Mouse (Mus musculus): ENCODE measurements around the gene Ddx6. TPM values are rescaled to one million over a fixed set of nuclear protein-coding genes. Genes with fewer than 3 reads are reported as not detected.

Ddx6 gene
- 11.9 and 13.8 TPM in 2 replicates for polyA plus RNA-seq (2014; fragmentation: Nextera tagmentation; extraction: Ambion mirVana)

DNA sequence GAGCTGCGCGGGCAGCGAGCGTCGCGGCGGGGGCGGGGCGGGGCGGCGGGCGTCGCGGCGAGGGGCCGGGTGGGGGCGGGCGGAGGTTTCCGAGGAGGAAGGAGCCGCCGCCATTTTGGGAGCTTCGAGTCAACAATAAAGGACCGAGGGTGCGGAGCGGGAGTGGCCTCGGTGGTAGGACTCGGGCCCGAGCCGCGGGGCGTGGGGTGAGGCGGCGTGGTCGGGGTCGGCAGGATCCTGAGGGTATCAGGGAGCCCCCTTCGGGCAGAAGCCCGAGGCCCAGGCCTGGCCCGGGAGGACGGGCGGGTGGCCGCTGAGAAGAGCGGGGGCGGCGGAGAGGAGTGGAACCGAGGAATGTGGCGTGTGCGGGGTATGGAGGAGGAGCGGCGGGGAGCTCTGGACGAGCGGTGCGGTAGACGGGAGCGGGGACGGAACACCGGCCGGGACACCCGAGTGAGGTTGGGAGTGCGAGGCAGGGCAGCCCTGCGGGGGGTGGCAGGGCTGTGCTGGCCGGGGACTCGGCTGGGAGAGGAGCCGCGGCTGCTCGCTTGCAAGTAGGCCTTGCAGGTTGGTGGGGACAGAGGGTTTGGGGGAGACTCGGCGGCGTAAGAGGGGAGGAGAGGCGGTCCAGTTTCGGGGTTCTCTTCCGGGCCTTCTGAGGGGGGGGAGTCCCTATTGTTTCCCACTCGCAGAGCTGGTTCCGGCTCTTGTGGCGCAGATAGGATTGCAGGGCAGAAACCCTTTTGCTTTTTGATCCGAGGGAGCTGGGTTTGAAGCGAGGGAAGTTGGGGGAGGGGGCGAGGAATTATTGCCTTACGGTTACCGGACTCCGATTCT, at the start of gene Ddx6:
TSS of gene Ddx6 (plus strand) at position 114 of the 837 bp plus-strand sequence.
- Histone ChIP-seq H3K27me3 (ENCODE audit: control insufficient read depth, insufficient read depth, low read length) (no peaks in the 10 kb centered on the region), H3K36me3 (ENCODE audit: control insufficient read depth, insufficient read depth, low read length) (peaks cover 13% of the 10 kb centered on the region; the same call in 1 of the 2 replicates), H3K27ac (ENCODE audit: low read depth, low read length) (peak within 1 kb of the TSS; percentile 98), H3K9ac (ENCODE audit: low read length) (peak within 1 kb of the TSS; percentile 100), H3K9me3 (ENCODE audit: control insufficient read depth, low read length) (no peaks in the 10 kb centered on the region), H3K4me3 (ENCODE audit: low read depth, low read length) (peak within 1 kb of the TSS; percentile 98), H3K4me1 (ENCODE audit: control insufficient read depth, insufficient read depth, low read length) (peaks cover 23% of the 10 kb centered on the region), H3K4me2 (peak within 1 kb of the TSS; percentile 65)
- DNase-seq (ENCODE audit: low spot score, missing footprints) (peak; percentile 97), ATAC-seq (ENCODE audit: low FRiP score) (peak; percentile 80)
- under 1% methylated on average over 60 of the region's 80 CpGs for WGBS

DNA sequence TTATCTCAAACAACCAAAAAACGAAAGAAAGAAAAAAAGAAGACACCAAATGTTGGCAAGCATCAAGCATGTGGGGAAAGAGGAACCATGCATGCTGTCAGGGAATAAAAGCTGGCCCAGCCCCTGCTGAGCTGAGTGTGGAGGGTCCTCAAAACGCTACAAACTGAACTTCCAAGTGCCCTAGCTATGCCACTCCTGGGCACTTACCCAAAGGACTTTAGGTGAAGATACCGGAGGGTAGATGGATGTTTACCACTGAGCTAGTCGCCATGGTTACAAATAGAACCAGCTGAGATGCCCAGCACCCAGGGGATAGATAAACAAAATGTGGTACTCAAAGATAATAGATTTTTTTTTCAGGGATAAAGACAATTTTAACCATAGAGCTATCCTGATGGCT, 43.1 kb upstream of the Ddx6 start, which contains the start of gene Cxcr5:
TSS of gene Cxcr5 (minus strand) at position 281 of the 400 bp plus-strand sequence.
- no peak within 1 kb of the TSS for H3K4me2 ChIP-seq
- no peak within 1 kb of the TSS for H3K9ac ChIP-seq (ENCODE audit: low read length)
- H3K27me3 ChIP-seq (ENCODE audit: control insufficient read depth, insufficient read depth, low read length), result no peaks in the 10 kb centered on the region
- H3K4me3 ChIP-seq (ENCODE audit: low read depth, low read length), result no peak within 1 kb of the TSS
- peaks cover 5% of the 10 kb centered on the region; the same call in 1 of the 2 replicates for H3K4me1 ChIP-seq (ENCODE audit: control insufficient read depth, insufficient read depth, low read length)
- 72% methylated on average over 4 of the region's 4 CpGs for WGBS
- no peaks in the 10 kb centered on the region for H3K36me3 ChIP-seq (ENCODE audit: control insufficient read depth, insufficient read depth, low read length)
- DNase-seq (ENCODE audit: low spot score, missing footprints), result peak; percentile 86
- no peaks in the 10 kb centered on the region for H3K9me3 ChIP-seq (ENCODE audit: control insufficient read depth, low read length)
- no peak within 1 kb of the TSS for H3K27ac ChIP-seq (ENCODE audit: low read depth, low read length)
- no peak for ATAC-seq (ENCODE audit: low FRiP score)

DNA sequence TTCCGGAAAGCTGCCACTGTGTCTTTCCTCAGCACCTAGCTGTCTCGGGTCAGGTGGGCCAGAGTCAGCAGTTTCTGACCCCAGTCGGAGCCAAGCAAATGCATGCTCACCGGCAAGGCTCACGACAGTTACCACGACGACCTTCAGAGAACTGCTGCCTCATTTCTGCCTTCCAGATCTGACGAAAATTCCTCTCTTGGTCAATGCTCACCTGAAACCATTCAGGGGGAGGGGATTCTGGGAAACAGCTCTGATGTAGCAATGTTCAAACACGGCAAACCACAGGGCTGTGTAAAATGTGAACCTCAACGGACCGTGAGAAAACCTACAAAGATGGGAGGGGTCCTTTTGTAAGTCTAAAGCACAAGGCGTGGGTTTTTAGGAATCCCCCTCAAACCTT, 41.8 kb upstream of the Ddx6 start:
- H3K36me3 ChIP-seq (ENCODE audit: control insufficient read depth, insufficient read depth, low read length), result no peaks in the 10 kb centered on the region
- no peaks in the 10 kb centered on the region for H3K9me3 ChIP-seq (ENCODE audit: control insufficient read depth, low read length)
- H3K4me2 ChIP-seq, result no peak overlapping the region
- 57% methylated on average over 12 of the region's 12 CpGs for WGBS
- H3K27ac ChIP-seq (ENCODE audit: low read depth, low read length), result no peak overlapping the region
- H3K4me3 ChIP-seq (ENCODE audit: low read depth, low read length), result no peak overlapping the region
- DNase-seq (ENCODE audit: low spot score, missing footprints) (no peak), ATAC-seq (ENCODE audit: low FRiP score) (no peak)
- no peaks in the 10 kb centered on the region for H3K27me3 ChIP-seq (ENCODE audit: control insufficient read depth, insufficient read depth, low read length)
- H3K4me1 ChIP-seq (ENCODE audit: control insufficient read depth, insufficient read depth, low read length), result peaks cover 5% of the 10 kb centered on the region; the same call in 1 of the 2 replicates
- H3K9ac ChIP-seq (ENCODE audit: low read length), result no peak overlapping the region

DNA sequence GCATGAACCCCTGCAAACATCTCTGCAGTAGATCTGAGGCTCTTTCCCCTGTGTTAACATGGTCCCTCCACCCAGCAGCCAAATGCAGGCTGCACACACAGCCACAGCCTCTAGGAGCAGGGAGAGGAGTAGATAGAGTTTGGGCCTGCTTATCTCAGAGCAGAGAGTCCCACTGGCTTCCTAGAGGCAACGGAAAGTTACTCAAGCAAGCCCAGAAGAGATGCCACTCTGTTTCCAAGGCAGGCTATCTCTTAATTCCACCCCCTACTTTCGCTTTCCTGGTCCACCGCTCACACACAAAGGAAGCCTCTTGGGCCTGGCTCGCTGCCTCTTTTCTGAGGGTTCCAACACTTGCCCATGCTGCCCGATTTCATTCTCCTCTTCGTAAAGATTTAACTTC, 39.3 kb upstream of the Ddx6 start:
- no peaks in the 10 kb centered on the region for H3K9me3 ChIP-seq (ENCODE audit: control insufficient read depth, low read length)
- H3K27ac ChIP-seq (ENCODE audit: low read depth, low read length), result no peak overlapping the region
- no peaks in the 10 kb centered on the region for H3K36me3 ChIP-seq (ENCODE audit: control insufficient read depth, insufficient read depth, low read length)
- DNase-seq (ENCODE audit: low spot score, missing footprints), result no peak
- no peaks in the 10 kb centered on the region for H3K27me3 ChIP-seq (ENCODE audit: control insufficient read depth, insufficient read depth, low read length)
- H3K4me1 ChIP-seq (ENCODE audit: control insufficient read depth, insufficient read depth, low read length), result peaks cover 5% of the 10 kb centered on the region; the same call in 1 of the 2 replicates
- ATAC-seq (ENCODE audit: low FRiP score), result no peak
- H3K4me2 ChIP-seq, result no peak overlapping the region
- WGBS, result 18% methylated on average over 6 of the region's 6 CpGs
- H3K4me3 ChIP-seq (ENCODE audit: low read depth, low read length), result no peak overlapping the region
- H3K9ac ChIP-seq (ENCODE audit: low read length), result no peak overlapping the region

DNA sequence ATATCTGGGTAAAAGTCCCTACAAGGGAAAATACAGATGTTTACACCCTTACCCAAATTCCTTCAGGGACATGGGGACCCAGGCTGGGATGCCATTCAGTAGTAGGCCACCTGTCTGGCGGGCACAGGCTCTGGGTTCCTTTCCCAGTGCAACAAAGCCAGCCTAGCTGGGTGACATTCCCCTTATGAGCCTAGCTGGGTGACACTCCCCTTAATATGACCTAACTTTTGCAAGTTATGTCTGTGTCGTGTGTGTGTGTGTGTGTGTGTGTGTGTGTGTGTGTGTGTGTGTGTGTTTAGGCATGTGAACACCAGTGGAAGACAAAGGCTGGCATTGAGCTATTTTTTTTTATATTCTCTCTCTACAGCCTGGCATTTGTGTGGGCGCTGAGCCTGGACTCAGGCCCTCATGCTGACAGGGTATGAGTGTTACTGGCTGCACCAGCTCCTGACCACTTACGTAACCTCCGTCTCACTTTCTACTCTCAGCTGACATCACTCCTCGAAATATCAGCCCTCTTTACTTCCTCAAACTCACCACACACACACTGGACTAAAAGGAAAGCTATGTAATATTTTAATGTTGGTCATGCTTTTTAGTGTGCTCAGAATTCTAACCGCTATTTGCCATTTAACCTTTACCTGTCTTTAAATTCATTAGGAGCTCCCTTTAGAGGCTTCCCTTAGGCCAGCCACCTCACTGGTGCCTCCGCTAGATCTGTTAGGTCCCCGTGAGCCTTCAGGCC, 37.2 kb upstream of the Ddx6 start:
- 83% methylated on average over 9 of the region's 9 CpGs for WGBS
- Histone ChIP-seq H3K36me3 (ENCODE audit: control insufficient read depth, insufficient read depth, low read length) (no peaks in the 10 kb centered on the region), H3K9ac (ENCODE audit: low read length) (no peak overlapping the region), H3K4me1 (ENCODE audit: control insufficient read depth, insufficient read depth, low read length) (peaks cover 5% of the 10 kb centered on the region; the same call in 1 of the 2 replicates), H3K4me3 (ENCODE audit: low read depth, low read length) (no peak overlapping the region), H3K4me2 (no peak overlapping the region), H3K9me3 (ENCODE audit: control insufficient read depth, low read length) (no peaks in the 10 kb centered on the region), H3K27me3 (ENCODE audit: control insufficient read depth, insufficient read depth, low read length) (no peaks in the 10 kb centered on the region), H3K27ac (ENCODE audit: low read depth, low read length) (no peak overlapping the region)
- ATAC-seq (ENCODE audit: low FRiP score), result no peak
- DNase-seq (ENCODE audit: low spot score, missing footprints), result no peak

DNA sequence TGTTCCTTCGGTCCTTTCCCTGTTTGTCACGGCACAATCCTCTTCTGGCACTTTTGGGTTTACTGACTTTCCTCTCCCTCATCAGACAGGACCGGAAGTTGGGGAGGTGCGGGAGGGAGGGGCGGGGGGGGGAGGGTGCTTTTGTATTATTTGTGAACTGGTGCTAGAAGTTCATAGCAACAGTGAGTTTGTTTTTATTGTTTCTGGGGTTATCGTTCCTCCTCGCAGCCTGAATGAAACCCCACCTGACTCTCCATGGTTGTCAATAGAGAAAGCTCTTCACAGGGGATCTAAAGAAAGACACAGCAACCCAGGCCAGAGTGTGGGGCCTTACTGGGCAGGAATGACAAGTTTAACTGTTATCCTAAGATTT, 36.6 kb upstream of the Ddx6 start:
- H3K27me3 ChIP-seq (ENCODE audit: control insufficient read depth, insufficient read depth, low read length), result no peaks in the 10 kb centered on the region
- no peak for ATAC-seq (ENCODE audit: low FRiP score)
- no peak overlapping the region for H3K4me2 ChIP-seq
- H3K9ac ChIP-seq (ENCODE audit: low read length), result no peak overlapping the region
- DNase-seq (ENCODE audit: low spot score, missing footprints), result no peak
- no peak overlapping the region for H3K27ac ChIP-seq (ENCODE audit: low read depth, low read length)
- no peaks in the 10 kb centered on the region for H3K9me3 ChIP-seq (ENCODE audit: control insufficient read depth, low read length)
- peaks cover 5% of the 10 kb centered on the region; the same call in 1 of the 2 replicates for H3K4me1 ChIP-seq (ENCODE audit: control insufficient read depth, insufficient read depth, low read length)
- H3K36me3 ChIP-seq (ENCODE audit: control insufficient read depth, insufficient read depth, low read length), result no peaks in the 10 kb centered on the region
- 37% methylated on average over 7 of the region's 7 CpGs for WGBS
- no peak overlapping the region for H3K4me3 ChIP-seq (ENCODE audit: low read depth, low read length)

DNA sequence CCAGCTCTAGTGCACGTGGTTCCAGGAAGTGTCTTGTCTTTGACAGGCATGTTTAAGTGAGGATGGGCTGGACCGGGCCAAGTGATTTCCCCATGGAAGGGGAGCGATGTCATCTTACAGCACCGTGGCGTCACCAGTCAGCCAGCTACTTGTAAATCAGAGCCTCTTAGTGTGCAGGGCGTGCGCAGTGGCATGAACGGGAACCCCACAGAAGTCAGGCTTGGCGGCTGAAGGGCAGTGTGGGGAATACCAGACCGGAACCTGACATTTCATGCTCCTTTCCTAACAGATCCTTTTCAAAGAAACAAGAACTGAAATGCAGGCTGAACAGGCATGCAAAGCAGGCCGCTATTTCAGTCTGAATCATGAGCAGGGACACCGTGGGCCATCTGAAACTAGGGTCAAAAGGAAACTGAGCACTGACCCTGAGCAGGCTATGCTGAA, 33.7 kb upstream of the Ddx6 start:
- H3K4me3 ChIP-seq (ENCODE audit: low read depth, low read length), result no peak overlapping the region
- DNase-seq (ENCODE audit: low spot score, missing footprints) (no peak), ATAC-seq (ENCODE audit: low FRiP score) (no peak)
- H3K4me2 ChIP-seq, result no peak overlapping the region
- H3K9ac ChIP-seq (ENCODE audit: low read length), result no peak overlapping the region
- 87% methylated on average over 12 of the region's 12 CpGs for WGBS
- H3K4me1 ChIP-seq (ENCODE audit: control insufficient read depth, insufficient read depth, low read length), result no peaks in the 10 kb centered on the region; the same call in 1 of the 2 replicates
- no peak overlapping the region for H3K27ac ChIP-seq (ENCODE audit: low read depth, low read length)
- no peaks in the 10 kb centered on the region for H3K27me3 ChIP-seq (ENCODE audit: control insufficient read depth, insufficient read depth, low read length)
- H3K36me3 ChIP-seq (ENCODE audit: control insufficient read depth, insufficient read depth, low read length), result no peaks in the 10 kb centered on the region
- H3K9me3 ChIP-seq (ENCODE audit: control insufficient read depth, low read length), result no peaks in the 10 kb centered on the region

DNA sequence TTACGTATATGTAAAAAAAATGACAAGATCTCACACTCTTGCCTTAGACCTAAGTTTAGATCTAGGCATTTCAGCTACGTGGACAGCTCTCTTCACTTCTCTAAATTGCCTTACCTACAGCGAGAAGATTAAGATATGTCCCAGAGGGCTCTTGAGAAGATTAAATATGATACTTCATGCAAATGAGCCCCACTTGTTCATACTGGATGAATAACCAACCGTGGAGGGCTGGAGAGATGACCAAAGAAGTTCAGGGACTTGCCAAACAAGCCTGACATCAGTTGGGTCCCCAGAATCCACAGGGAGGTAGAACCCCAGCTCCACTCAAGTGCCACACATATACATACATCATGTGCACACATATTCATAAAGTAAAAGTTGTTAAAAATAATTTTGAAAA, 31.4 kb upstream of the Ddx6 start:
- 83% methylated on average over 4 of the region's 4 CpGs for WGBS
- Histone ChIP-seq H3K9me3 (ENCODE audit: control insufficient read depth, low read length) (no peaks in the 10 kb centered on the region), H3K4me1 (ENCODE audit: control insufficient read depth, insufficient read depth, low read length) (no peaks in the 10 kb centered on the region), H3K4me2 (no peak overlapping the region), H3K9ac (ENCODE audit: low read length) (no peak overlapping the region), H3K27ac (ENCODE audit: low read depth, low read length) (no peak overlapping the region), H3K4me3 (ENCODE audit: low read depth, low read length) (no peak overlapping the region), H3K36me3 (ENCODE audit: control insufficient read depth, insufficient read depth, low read length) (no peaks in the 10 kb centered on the region), H3K27me3 (ENCODE audit: control insufficient read depth, insufficient read depth, low read length) (no peaks in the 10 kb centered on the region)
- no peak for ATAC-seq (ENCODE audit: low FRiP score)
- DNase-seq (ENCODE audit: low spot score, missing footprints), result no peak

DNA sequence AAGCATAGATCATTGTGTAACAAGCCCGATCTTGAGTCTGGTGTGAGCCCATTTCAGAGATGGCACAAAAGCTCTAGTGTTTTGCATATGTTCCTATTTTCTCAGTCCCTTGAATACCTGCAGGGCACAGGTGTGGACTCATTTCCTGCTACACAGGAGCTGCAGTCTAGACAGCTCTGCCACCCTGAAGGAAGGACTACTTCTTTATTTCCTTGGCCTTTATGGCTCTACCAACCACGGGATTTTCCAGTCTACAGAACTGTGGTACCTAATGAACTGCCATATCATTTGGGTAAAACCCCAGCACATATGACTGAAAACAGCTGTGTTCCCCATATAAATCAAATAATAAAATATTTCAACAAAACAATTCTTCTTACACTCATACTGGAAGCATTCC, 29.6 kb upstream of the Ddx6 start:
- Histone ChIP-seq H3K36me3 (ENCODE audit: control insufficient read depth, insufficient read depth, low read length) (no peaks in the 10 kb centered on the region), H3K27ac (ENCODE audit: low read depth, low read length) (no peak overlapping the region), H3K27me3 (ENCODE audit: control insufficient read depth, insufficient read depth, low read length) (no peaks in the 10 kb centered on the region), H3K4me3 (ENCODE audit: low read depth, low read length) (no peak overlapping the region), H3K4me1 (ENCODE audit: control insufficient read depth, insufficient read depth, low read length) (no peaks in the 10 kb centered on the region), H3K4me2 (no peak overlapping the region), H3K9me3 (ENCODE audit: control insufficient read depth, low read length) (no peaks in the 10 kb centered on the region), H3K9ac (ENCODE audit: low read length) (no peak overlapping the region)
- ATAC-seq (ENCODE audit: low FRiP score), result no peak
- DNase-seq (ENCODE audit: low spot score, missing footprints), result no peak
- 88% methylated on average over 2 of the region's 2 CpGs for WGBS
